Mouse (Mus musculus) right cerebral cortex, postnatal 4 days (tissue): ENCODE measurements around the gene Plcb4.
"Not testable (repeated sequence)": the region's sequence is repeated elsewhere in the genome, so short reads cannot be mapped to it uniquely, and the experiment has no call there.

Experiments used
- DNase-seq: peaks from one replicate; pipeline ENCODE4 v3.0.0-alpha.2; 2022

Gene Plcb4

GRCm38 (mm10) chr2:135966871-135967557 lies 308.2 kb downstream of the Plcb4 start:
- DNase-seq = peak; percentile 68

DNA sequence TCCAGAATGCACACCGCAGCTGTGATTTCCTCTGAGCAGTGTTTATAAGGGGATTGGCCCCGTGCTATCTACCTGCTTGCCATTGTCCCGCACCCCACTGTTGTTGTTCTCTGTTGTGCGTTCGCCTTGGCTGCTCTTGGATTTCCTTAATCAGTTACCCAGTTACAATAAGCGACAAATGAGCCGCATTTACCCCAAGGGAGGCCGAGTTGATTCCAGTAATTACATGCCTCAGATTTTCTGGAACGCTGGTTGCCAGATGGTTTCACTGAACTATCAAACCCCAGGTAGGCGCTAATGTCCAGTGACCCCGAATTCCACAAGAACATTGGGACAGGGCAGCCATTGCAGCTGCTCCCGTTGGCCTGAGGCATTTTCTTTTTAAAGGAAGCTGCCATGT lies 309.3 kb downstream of the Plcb4 start:
- no peak for DNase-seq

DNA sequence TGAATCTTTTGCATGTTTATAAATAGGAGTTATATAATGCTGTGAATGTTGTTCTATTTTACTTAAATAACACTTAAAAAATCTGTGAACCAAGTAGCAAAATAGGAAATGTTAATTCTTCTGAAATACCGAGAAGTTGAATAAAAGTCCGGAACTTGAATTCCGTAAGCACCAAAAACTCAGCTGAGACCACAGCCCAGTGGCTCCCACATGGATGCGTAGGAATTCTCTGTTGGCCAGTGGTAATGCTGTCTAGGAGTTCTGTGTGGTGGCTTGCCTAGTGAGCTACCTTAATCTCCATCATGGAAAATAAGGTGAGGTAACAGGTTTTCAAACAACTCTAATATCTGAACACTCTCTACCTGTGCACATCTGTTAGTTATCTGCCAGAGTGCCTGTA lies 312.1 kb downstream of the Plcb4 start:
- no peak for DNase-seq

GRCm38 (mm10) chr2:135975978-135976377 lies 317.2 kb downstream of the Plcb4 start:
- DNase-seq = no peak

DNA sequence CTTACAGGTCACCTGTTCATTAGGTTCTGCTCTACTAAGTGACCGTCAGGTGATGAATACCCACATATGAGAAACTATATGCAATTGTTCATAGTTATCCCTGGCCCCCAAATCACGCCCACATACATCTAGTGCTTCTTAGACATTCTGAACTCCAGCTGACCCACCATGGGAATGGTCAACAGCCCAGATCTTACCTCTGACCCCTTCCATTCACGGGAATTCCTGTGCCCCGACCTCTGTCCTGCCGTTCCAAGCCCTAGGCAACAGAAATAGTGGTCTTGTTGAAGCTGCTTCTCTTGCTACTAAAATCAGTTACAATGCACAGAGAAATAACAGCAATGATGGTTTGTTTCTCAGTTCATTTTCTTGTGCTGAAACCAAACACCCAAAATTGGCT lies 320.0 kb downstream of the Plcb4 start:
- DNase-seq = no peak

GRCm38 (mm10) chr2:135980428-135980827 lies 321.6 kb downstream of the Plcb4 start:
- no peak for DNase-seq

DNA sequence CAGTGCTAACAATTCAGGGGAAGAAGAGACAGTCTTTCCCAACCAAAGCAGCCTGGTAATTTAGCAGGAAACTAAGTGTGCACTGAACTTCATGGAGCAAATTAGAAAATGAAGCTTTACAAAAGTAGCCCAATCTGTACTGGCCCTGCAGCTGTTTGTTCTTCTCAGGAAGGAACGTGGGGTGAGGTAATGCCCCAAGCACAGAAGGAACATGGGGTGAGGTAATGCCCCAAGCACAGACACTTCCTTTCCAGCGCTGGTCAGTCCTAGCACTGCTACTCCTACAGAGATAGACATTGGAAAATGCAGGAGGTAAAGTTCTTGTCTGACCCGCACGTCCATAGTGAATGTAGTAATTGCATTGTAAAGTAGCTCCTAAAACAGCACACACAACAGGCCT lies 325.2 kb downstream of the Plcb4 start:
- no peak for DNase-seq

GRCm38 (mm10) chr2:135985536-135986265 lies 326.9 kb downstream of the Plcb4 start:
- DNase-seq = no peak

DNA sequence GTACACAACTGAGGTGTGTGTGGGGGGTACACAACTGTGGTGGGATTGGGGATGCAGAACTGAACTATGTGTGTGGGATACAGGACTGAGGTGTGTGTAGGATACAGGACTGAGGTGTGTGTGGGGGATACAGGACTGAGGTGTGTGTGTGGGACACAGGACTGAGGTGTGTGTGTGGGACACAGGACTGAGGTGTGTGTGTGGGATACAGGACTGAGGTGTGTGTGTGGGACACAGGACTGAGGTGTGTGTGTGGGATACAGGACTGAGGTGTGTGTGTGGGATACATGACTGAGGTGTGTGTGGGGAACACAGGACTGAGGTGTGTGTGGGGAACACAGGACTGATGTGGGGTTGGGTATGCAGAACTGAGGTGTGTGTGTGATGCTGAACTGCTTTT lies 329.7 kb downstream of the Plcb4 start:
- not testable (repeated sequence) for DNase-seq

GRCm38 (mm10) chr2:135990686-135991085 lies 331.9 kb downstream of the Plcb4 start:
- DNase-seq = not testable (repeated sequence)

DNA sequence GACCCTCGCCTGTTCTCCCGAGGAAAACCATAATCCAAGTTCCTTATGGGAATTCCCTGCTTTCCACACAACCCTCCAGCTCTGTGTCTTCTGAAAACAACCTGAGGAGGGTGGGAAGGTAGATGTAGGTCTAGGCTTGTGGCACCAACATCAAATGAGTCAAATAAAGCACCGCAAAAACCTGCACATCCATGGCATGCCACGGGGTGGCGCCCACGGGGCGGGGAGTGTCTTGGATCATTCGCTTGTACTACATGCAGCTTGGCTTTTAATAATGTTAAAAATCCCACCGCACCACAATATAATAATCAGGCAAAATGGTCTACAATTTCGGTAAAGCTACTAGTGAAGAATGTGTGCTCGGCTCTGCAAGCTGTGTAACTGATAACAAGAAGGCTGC lies 334.5 kb downstream of the Plcb4 start:
- no peak for DNase-seq

DNA sequence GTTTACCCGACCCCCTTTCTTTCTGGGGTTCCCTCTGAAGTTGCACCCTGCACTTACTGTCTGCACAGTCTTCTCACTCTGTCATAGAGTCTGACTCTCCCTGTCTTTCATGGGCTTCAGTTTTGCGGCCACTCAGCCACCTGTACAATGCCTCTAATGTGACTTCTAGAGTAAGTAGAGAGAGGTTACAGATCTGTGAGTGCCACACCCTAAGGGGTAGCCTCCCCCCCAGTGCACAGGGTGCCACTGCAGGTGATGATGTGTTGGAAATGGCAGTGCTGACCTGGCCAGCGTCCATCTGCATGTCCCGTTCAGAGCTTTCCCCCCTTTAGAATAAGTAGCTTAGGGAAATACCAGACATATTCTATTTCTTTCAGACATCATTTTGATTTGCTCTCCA lies 336.4 kb downstream of the Plcb4 start:
- DNase-seq = no peak

DNA sequence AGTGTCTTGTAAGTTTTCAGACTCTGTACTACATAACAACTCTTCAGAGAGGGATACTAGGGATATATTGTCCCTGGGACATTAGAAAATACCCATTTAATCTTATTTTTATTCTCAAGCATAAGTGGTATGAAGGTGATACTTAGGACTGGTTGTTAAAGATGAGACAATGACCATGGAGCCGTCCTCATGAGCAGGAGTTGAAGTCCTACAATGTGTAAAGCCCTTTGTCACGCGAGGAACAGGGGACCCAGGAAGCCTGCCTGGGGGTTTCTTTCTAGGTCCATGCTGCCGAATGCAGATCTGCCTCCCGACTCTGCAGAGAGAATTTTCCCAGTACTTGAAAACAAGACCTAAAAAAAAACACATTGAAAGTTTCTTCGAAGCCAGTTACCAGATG lies 338.1 kb downstream of the Plcb4 start:
- DNase-seq = no peak

DNA sequence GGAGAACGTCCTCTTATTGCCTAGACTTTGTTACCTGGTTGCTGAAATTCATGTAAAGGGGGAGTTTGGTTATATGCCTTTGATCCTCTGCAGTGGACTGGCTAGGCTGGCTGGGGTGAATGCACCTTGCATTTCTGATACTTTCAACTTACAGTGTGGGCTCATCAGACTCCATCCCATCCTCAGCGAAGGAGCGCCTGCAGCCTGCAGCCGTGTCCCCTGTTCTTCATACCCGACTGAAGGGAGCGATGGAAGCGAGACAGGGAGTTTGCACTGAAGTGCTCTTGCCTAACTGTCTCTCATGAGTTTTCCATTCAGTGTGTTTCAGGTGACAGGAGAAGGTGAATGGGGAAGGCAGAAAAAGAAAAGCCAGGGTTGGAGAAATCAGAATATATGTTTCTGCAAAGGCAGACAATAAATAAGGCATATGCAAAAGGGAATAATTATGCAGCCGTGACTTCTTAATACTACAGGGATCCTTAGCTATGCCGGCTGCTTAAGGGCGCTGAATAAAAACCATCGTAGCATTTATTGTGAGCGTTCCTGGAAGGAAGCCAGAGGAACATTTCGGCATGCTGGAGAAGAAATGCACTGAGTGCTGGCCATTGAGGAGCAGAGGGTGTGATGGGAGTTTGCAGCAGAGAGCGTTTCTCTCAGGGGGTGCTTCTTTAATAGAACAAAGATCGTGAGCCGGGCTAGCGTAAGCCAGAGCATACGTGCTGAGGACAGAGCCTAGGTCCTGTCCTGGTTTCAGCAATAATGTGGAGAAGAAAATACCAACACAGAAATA lies 338.7 kb downstream of the Plcb4 start:
- no peak for DNase-seq

- no peak for DNase-seq
Measured at GRCm38 (mm10) chr2:135998886-135999285, 340.1 kb downstream of the Plcb4 start.

DNA sequence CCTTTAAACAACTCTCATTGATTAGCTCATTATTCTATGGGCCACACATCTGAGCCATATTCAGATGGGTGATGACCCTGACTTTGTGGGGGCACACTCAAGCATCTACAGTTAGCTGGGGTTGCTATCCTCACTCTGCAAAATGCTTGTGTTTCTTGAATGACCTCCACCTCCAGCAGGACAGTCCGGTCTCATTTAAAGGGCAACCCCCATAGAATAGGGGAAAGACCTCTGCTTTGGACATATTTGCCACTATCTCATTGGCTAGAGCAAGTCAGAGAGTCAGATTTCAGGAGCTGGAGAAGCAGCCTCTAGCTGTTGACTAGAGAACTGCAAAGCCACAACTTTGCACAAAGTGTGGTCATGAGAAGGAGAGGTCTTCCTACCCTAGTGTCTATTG lies 340.6 kb downstream of the Plcb4 start:
- no peak for DNase-seq

DNA sequence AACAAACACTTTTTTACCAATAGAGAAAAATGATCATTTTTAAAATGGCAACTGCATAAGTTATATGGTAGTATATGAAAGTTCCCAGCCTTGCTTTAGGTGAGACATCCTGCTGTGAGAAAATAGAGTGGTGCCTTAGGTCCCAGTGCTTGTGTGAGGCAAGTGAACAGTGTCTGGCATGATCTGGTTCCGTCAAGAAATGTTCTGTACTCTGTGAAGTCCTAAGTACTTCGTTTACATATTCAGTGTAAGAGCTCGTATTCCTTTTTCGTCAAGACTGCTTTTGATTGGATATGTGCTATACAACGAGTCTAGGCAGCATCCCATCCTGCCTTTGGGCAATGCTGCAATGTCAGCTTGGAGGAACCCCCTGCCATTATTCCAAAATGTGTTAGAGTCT lies 342.1 kb downstream of the Plcb4 start:
- DNase-seq = no peak

- no peak for DNase-seq
Measured at GRCm38 (mm10) chr2:136002118-136002517, 343.3 kb downstream of the Plcb4 start.

DNA sequence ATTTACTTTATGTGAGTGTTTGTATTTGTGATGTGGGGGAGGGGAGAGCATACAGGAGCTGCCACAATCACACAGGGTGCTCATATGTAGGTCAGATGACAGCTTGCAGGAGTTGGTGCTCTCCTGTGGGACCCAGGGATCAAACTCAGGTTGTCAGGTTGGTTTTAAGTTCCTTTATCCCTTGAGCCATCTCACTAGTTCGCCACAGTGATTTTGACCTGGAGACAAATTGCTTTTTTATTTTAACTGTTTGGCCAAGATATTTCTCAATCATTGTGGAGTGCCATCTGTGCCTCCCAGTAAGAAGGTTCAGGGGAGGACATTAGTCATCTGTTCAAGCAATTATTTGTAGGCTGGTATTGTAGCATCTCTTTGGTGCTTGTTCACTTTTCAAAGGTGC lies 345.0 kb downstream of the Plcb4 start:
- no peak for DNase-seq

- no peak for DNase-seq
Measured at GRCm38 (mm10) chr2:136006280-136006679, 347.5 kb downstream of the Plcb4 start.

DNA sequence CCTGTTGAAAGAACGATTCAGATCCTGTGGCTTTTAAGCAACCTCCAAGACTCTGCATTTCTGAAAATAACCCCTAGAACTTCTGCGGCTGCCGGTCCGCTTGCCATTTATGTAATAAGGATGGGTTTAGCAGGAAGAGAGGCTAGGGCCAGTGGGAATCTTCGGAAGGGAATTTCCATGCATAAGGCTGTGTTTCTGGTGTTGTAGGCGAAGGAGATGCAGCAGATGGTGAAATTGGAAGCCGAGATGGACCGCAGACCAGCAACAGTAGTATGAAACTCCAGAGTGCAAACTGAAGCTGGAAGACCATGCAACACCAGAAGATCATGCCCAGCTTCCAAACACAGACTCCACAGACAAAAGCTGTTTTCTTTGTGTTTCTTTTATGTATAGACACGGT lies 353.9 kb downstream of the Plcb4 start:
- no peak for DNase-seq

DNA sequence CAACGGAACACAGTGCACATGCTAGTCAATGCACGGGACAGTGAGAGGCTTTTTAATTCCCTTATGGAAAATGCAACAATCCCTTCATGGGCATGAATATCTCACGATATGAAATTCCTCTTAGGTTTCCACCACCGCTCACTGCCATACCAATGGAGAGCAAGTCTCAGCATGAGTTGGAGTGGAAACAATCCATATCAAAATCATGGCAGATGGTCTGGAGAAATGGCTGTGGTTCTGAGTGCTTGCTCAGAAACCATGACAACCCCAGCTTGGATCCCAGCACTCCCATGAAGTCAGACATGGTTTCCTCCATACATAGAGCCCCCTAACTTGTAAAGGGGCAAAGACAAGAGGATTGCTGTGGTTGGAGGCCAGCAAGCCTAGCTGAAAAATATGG lies 389.7 kb downstream of the Plcb4 start:
- no peak for DNase-seq

DNA sequence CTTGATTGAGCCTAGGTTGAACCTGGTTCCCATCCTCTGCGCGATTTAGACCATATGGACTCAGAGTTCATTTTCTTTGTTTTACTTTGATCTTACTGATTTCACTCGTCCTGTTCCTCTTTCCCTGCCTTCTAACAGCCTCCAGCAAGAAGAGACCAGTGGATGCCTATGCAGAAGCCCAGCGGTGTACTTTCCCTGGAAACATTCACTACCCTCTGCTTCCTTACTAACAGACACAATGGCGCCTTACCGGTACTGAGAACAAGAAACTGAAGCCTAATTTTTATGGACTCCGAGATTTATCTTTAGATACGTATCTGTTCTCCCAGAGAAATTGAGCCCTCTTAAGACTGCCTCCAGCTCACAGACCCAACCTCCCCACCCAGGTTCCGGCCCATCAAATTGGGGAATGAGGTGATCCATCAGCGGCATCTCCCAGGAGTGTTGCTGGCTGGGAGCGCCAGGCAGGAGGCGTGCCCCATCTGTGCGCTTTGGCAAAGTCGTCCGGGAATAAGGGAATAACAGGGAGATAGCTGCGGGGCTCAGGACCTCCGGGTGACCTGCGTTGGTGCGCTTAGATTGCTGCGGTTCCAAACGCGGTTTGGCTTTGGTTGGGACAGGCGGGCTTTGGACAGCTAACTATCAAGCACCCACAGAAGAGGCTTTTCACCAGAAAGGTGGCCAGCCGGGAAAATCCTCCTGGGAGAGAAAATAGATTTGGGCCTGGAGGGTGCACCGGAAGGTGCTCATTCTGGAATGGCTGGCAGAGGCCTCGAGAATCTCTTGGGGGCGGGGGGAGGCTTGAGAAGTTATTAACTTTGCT lies 392.2 kb downstream of the Plcb4 start:
- peak; percentile 18 for DNase-seq
